Mouse (Mus musculus) brain, embryonic 14.5 days (tissue): Measurements from ENCODE around the gene Efcab3. TPM values are rescaled to one million over a fixed set of nuclear protein-coding genes. Genes with fewer than 3 reads are reported as not detected.
"Not testable (repeated sequence)": the region's sequence is repeated elsewhere in the genome, so short reads cannot be mapped to it uniquely, and the experiment has no call there.

Experiments used
- DNase-seq: peaks from one replicate; pipeline ENCODE4 v3.0.0-alpha.2; 2011; ENCODE audit warnings: low read depth
- CTCF ChIP-seq: fragments of 200-500 bp; IDR thresholded peaks from 2 replicates; pipeline ENCODE4 v1.5.1; 2012; ENCODE audit warnings: inconsistent platforms, mild to moderate bottlenecking, moderate library complexity, borderline replicate concordance; ENCODE audit not compliant: insufficient read depth, insufficient read length; ENCODE audit errors: extremely low read depth
- POLR2A ChIP-seq: fragments of 200-500 bp; IDR thresholded peaks from 2 replicates; pipeline ENCODE4 v1.6.1; 2012; ENCODE audit warnings: mild to moderate bottlenecking, inconsistent platforms, borderline replicate concordance; ENCODE audit not compliant: poor library complexity, insufficient read depth, insufficient read length, severe bottlenecking; ENCODE audit errors: extremely low read depth
- polyA plus RNA-seq: library from polyadenylated mRNA; depleted of rRNA; stranded (reverse); fragments of >200 nt; gene quantifications from 2 replicates; pipeline ENCODE4 v1.2.3, GENCODE M21; 2012; rRNA removed

Efcab3 gene
- 0.11 and 0.18 TPM in 2 replicates for polyA plus RNA-seq

DNA sequence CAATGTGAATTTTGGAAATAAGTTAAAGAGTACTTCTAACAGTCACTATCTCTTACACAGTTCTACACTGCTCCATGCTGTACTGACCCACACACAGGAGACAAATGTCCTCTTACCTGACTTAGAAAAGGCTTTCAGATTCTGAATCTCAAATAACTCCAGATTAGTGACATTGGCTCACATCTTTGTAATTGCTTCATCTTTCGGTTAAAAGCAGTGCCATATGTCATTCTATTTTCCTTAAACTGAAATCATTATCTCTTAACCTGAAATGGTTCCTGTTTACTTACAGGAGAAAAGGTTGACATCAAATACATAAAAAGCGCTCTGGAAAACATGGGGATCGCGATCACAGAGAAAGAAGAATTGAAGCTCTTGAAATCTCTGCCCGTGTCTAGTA, at the start of gene Efcab3:
Efcab3 (plus strand) TSS at position 301 of the 400 bp plus-strand sequence.
- TF ChIP-seq POLR2A (no peak), CTCF (no peak)
- DNase-seq, result no peak

DNA sequence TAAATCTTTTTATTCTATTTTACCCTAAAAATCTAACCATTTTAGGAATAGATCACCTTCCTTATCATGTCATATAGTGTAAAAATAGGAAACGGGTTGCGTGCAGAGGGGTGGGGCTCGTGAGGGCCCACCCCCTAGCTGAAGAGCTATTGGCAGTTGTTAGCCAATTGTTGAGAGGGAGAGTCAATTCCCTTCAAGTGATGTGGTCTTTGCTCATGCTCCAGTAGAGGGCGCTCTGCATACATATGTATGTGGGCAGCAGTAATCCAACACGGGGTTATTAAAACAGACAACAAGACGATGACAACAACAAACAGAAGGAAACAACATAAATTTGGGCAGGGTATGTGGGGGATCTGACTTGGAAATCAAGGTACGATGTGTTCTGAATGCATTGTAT, 42.3 kb upstream of the Efcab3 start:
- peak; percentile 10 for DNase-seq
- TF ChIP-seq CTCF (peak; percentile 28; the same call in 1 of the 2 replicates), POLR2A (no peak)

DNA sequence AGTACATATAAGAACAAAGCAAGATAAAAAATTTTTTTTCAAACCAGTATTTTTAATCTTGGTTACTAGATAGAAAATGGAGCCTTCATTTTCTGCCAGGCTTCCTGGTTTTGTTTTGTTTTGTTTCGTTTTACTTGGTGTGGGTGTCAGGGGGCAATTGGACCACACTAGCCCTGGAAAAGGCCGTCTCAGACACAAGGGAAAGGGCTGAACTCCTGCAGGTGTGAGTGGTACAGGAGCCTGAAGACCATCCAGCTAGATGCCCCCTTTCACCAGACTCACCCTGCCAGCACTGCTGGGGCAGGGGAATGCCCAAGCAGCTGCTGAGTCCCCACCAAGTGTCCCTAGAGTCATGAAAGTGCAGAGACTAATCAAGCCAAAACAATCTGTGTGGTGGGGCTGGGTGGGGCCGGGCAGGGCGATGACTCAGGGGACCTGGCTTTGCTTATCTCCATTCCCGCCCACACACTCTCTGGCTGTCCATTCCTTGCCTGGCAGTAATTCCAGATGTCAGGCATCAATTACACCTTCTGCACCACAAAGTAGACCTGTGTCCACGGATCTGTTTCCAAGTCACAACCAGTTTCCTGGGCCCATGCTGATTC, 34.5 kb upstream of the Efcab3 start:
- DNase-seq, result no peak
- no peak for TF ChIP-seq POLR2A
- TF ChIP-seq CTCF, result no peak

DNA sequence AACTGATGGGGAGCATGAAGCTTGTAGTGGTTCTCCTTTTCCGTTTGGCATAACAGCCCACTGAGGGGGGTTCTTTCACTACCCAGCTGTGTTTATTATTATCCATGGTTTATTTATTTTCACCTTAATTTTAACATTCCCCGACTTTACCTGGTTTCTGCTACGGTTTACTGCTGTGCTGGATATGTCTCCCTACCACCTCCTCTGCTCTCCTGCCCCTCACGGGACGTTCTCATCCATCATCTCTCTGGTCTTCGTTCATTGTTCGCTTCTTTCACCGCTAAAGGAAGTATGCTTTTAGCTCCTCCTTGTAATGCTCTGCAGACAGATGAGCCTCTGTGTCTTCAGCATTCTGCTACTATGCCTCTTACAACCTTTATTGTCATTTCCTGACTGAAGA, 33.9 kb upstream of the Efcab3 start:
- no peak for DNase-seq
- TF ChIP-seq POLR2A (no peak), CTCF (no peak)

DNA sequence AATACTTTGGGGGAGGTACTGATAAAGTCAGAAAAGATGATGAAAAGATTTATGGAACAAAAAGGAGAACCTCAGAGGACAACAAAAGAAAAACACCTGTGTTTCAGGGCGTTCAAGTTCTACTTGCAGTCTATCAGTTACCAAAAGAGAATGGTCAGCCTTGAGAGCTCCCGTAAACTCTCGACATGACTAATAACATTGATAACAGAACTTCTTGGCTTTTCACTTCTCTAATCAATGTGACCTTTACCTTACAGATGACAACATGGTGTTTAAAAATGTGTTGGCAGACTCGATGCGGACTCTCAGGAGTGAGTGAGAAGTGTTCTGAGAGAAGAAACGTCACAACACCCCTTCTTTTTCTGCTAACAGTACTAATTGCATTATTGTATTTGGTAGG, 33.2 kb upstream of the Efcab3 start:
- TF ChIP-seq POLR2A, result no peak
- no peak for TF ChIP-seq CTCF
- no peak for DNase-seq

DNA sequence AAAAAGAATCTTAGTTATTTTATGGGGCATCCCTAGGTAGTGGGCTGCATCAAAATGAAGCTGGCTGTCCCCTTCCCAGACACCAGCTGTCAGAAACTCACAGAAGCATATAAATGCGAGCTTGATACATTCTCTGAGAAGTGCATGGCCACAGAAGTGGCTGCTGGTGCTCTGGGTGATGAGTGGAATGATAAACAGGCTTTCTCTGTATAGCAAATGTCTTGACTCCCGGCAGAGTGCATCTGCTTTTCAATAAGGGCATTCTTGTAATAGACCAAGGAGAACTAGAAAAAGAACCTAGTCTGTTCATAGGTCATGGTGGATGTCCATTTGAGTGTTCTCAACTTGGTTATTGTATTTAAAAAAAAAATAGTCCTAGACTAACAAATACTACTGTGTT, 32.3 kb upstream of the Efcab3 start:
- peak; percentile 30 for DNase-seq

DNA sequence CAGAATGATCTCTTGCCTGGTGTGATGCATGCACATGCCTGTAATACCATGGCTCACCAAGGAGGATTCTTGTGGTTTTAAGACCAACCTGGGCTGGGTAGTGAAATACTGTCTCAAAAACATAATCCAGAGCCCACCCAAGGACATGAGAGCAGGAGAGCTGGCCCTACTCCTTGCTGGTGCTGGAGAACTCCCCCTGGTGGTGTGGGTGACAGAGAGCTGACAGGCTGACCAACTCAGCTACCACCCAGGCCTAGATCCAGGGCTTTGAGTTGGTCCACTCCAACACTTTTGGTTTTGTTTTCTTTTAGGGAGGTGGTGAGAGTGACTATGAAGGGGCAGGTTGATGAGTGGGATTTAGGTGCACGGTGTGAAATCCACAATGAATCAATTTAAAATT, 28.3 kb upstream of the Efcab3 start:
- DNase-seq, result no peak
- TF ChIP-seq CTCF (no peak), POLR2A (no peak)

More for the DNA sequence above, 32.3 kb upstream of the Efcab3 start:
- TF ChIP-seq POLR2A, result no peak
- TF ChIP-seq CTCF, result no peak

DNA sequence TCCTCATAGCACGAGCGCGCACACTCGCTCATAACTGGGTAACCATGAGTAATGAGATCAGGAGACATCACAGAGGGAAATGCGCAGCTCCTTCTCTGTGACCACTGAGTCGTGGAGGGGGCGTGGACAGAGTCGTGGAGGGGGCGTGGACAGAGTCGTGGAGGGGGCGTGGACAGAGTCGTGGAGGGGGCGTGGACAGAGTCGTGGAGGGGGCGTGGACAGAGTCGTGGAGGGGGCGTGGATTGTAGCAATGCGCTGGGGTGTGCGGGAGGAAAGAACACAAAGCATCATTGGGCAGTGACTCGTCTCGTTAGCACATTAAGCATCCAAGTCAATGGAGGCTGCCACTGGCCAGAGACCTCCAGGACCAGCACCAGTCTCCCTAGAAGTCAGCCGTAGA, 49.1 kb downstream of the Efcab3 start:
- DNase-seq, result not testable (repeated sequence)

DNA sequence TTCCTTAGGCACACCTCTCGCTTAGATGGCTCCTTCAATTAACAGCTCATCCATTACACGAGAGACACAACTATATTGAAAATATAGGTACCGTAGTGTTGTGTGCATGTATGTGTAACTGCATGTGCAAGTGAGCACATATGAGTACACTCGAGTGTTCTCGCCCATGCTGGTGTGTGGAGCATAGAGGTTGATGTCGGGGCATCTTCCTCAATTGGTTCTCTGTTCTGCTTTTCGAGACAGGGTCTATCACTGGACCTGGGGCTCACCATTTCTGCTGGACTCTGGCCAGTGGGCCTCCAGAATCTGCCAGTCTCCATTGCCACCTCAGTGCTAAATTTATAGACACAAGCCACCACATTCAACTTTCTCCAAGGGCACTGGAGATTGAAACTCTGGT, 54.4 kb downstream of the Efcab3 start:
- DNase-seq, result no peak
- TF ChIP-seq CTCF (no peak), POLR2A (no peak)

DNA sequence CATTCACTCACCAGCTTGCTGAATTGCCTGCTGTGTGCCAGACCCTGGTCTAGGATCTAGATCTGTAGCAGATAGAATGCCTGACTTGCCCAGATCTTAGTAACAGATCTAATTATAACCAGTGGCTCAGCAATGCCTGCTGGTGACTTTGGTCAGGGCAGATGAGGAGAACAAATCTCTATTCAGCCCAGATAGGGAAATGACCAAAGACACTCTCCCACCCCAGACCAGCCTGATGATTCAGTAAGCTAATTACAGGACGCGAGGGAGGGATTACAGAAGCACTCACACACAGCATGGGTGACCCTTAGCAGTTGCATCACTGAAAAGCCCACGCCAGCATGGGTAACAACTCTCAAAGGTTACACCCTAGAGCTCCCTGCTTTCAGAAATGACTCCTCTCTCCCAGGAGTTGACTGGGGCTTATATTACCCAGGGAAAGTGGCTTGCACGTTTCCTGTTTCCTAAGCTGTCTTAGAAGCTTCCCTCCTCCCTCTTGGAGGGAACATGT, 57.2 kb downstream of the Efcab3 start:
- no peak for TF ChIP-seq CTCF
- TF ChIP-seq POLR2A, result no peak
- DNase-seq, result no peak

DNA sequence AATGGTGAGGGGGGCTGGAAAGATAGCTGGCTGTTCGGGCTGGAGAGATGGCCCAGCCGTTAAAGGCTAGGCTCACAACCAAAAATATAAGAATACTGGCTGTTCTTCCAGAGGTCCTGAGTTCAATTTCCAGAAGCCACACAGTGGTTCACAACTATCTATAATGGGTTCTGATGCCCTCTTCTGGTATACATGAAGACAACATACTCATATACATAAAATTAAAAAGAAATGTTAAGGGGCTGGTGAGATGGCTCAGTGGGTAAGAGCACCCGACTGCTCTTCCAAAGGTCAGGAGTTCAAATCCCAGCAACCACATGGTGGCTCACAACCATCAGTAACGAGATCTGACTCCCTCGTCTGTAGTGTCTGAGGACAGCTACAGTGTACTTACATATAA, 58.4 kb downstream of the Efcab3 start:
- not testable (repeated sequence) for DNase-seq

DNA sequence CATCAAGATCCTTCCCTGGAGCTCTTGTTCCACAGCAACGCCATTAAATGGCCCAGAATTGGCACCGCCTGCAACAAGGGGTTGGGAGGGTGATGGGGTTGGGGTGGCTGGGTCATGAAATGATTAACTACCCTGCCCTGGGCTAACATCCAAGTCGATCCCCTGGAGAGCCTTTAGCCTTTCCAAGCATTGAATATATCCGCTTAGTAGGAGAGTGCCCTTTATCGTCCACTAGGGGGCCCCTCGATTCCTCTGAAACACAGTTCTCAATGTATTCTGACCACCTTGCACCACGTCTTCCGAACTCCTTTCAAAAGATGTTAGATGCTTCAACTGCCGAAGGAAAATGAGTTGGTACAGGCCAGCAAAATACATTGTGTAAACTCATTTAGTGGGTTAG, 60.6 kb downstream of the Efcab3 start:
- peak; percentile 77 for DNase-seq
- TF ChIP-seq POLR2A, result no peak
- TF ChIP-seq CTCF, result peak; percentile 64; the same call in 1 of the 2 replicates

DNA sequence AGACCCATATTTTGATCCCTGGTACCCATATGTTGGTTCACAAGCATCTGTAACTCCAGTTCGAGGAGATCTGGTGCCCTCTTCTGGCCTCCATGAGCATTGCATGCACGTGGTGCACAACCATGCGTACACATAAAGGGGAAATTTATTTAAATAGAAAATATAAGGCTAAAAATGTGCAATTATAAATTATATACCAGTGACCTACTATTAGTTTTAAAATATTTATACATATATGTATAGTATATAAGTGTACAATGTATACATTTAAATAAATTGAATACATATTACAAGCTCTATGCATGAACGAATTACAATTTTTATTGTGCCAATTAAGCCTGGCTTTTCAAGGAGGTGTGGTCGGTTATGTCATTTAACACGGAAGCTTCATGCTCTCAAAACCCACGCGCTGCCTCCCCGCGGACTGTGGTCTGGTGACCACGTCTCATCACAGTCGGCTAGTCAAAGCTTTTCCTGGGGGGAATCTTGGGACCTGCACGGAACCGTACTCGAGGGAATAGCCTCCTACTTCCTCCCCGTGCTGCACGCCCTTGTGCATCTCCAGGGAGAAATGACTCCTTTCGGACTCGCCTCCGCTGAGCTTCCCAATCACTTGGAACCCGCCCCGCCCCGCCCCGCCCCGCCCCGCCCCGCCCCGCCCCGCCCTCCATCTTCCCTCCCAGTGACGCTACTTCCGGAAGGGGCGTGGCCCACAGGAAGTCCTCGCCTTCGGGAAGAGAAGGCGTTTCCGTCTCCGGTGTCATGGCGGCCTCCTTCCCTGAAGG, 62.5 kb downstream of the Efcab3 start, which contains the start of gene Mettl2:
Mettl2 (plus strand) TSS at position 691 of the 785 bp plus-strand sequence.
- TF ChIP-seq CTCF (peak; percentile 78; the same call in 1 of the 2 replicates), POLR2A (peak; percentile 51; the same call in 1 of the 2 replicates)
- peak; percentile 96 for DNase-seq
